Comparison of ENCODE assay signal across 8 mouse cellular contexts in the genomic region with DNA sequence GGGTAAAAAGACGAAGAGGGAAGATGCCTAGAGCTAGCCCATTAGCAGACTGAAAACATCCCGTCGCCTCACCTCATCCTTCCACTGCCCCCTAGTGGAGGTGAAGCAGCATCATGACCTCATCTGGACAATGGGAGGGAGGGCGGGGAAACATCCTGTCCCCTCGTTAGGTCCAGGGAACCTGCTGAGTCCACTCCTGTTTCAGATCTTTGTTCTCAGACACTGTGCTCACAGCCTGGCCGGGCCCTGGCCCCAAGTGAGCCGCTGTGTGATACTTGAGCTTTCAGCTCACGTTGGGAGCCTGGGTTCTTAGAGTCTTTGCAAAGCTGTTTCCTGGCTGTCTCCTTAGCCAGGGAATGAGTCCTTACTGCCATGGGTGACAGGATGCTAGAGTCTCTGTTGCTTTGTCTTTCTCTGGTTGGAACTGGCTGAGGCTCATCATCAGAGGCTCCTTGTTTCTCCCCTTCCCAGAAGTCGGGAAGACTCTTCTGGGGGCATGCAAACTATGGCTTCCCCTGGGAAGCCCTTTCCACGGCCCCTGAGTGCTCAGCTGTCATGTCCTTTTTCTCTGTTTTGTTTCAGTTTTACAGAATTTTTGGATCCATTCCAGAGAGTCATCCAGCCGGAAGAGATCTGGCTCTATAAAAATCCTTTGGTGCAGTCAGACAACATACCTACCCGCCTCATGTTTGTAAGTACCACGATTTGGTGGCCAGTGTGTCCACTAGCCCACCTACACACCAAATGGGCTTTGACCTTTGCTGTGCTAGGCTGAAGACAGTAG. TPM values are rescaled to one million over a fixed set of nuclear protein-coding genes. Genes with fewer than 3 reads are reported as not detected.
DNase-seq lines count a peak whose midpoint lies in the region; ATAC-seq and TF ChIP-seq lines count a peak whose summit lies in the region.
"Had no signal": no experiment of that assay in that cellular context is flagged by ENCODE, and none has a peak within 500 bp of the region (broad histone marks: within the 10 kb centered on the region; RNA-seq: fewer than 3 reads in every experiment).

No protein-coding gene starts in this region.

- ATAC-seq in liver, embryonic 11.5 days (replicated peaks; ENCODE audit: low FRiP score), result no peak; the same call in 1 of the 2 replicates
- no peak for ATAC-seq in heart, embryonic 14.5 days (ENCODE audit: insufficient number of reproducible peaks, insufficient read depth, low FRiP score, low read depth)
- ATAC-seq in lung, postnatal 0 days, result peak; percentile 40

- H3K4me1 ChIP-seq in liver, embryonic 11.5 days (replicated peaks; ENCODE audit: control insufficient read depth, insufficient read depth, low read length), result no peaks in the 10 kb centered on the region
- H3K4me1 ChIP-seq in heart, embryonic 14.5 days (ENCODE audit: control insufficient read depth in 2 of 2, insufficient read depth in 2 of 2, low read length in 2 of 2), result peaks cover 2 to 12% of the 10 kb centered on the region in 2 experiments; a peak in 1 of 4 replicates
- H3K4me1 ChIP-seq in lung, postnatal 0 days (ENCODE audit: insufficient read depth, low read depth, low read length), result no peaks in the 10 kb centered on the region; the same call in 1 of the 2 replicates

- H3K27me3 ChIP-seq in liver, embryonic 11.5 days (replicated peaks; ENCODE audit: control insufficient read depth, insufficient read depth, low read length), result no peaks in the 10 kb centered on the region
- H3K27me3 ChIP-seq in heart, embryonic 14.5 days (ENCODE audit: control insufficient read depth, insufficient read depth, low read length), result no peaks in the 10 kb centered on the region
- H3K27me3 ChIP-seq in lung, postnatal 0 days (replicated peaks; ENCODE audit: insufficient read depth, low read length), result no peaks in the 10 kb centered on the region
- H3K27me3 ChIP-seq: embryonic facial prominence, embryonic 15.5 days had no signal

- TF ChIP-seq EP300 in lung, postnatal 0 days (IDR thresholded peaks at IDR 0.05), result no peak

- WGBS in liver, embryonic 11.5 days, result 36% methylated on average over 13 of the region's 13 CpGs
- 22% methylated on average over 13 of the region's 13 CpGs for WGBS in heart, embryonic 14.5 days
- 18% methylated on average over 13 of the region's 13 CpGs for WGBS in lung, postnatal 0 days

- peak; percentile 78 for TF ChIP-seq CTCF in lung, postnatal 0 days (IDR thresholded peaks at IDR 0.05)

- no peak overlapping the region for H3K4me2 ChIP-seq in liver, embryonic 11.5 days
- H3K4me2 ChIP-seq in heart, embryonic 14.5 days (ENCODE audit: low read length), result peak overlapping the region; percentile 27; the same call in 1 of the 2 replicates
- H3K4me2 ChIP-seq in lung, postnatal 0 days (replicated peaks; ENCODE audit: low read depth, low read length), result no peak overlapping the region
- H3K4me2 ChIP-seq: embryonic facial prominence, embryonic 15.5 days had no signal

- no peak overlapping the region for H3K4me3 ChIP-seq in liver, embryonic 11.5 days (ENCODE audit: low read depth, low read length)
- no peak overlapping the region for H3K4me3 ChIP-seq in heart, embryonic 14.5 days (ENCODE audit: control insufficient read depth in 1 of 2, insufficient read depth in 1 of 2, low read depth in 1 of 2, low read length in 2 of 2)
- H3K4me3 ChIP-seq in lung, postnatal 0 days (ENCODE audit: low read depth, low read length), result no peak overlapping the region
- H3K4me3 ChIP-seq: embryonic facial prominence, embryonic 15.5 days had no signal

- DNase-seq in liver, result peak; percentile 3
- DNase-seq in liver, embryonic 11.5 days (ENCODE audit: low spot score), result no peak
- DNase-seq in cerebellum, postnatal 25 days, result peak; percentile 8 to 14
- peak; percentile 66 for DNase-seq in lung, postnatal 0 days (ENCODE audit: low spot score)
- no peak for DNase-seq in thymus, postnatal 14 days
- no peak for DNase-seq in urinary bladder, adult 2 months (ENCODE audit: low spot score)

- no peaks in the 10 kb centered on the region for H3K36me3 ChIP-seq in liver, embryonic 11.5 days (ENCODE audit: control insufficient read depth, insufficient read depth, low read length)
- H3K36me3 ChIP-seq in heart, embryonic 14.5 days (ENCODE audit: control insufficient read depth, insufficient read depth, low read length), result no peaks in the 10 kb centered on the region
- no peaks in the 10 kb centered on the region for H3K36me3 ChIP-seq in lung, postnatal 0 days (ENCODE audit: insufficient read depth, low read length)
- H3K36me3 ChIP-seq: embryonic facial prominence, embryonic 15.5 days had no signal

- no peak overlapping the region for H3K9ac ChIP-seq in liver, embryonic 11.5 days (ENCODE audit: low read depth, low read length)
- no peak overlapping the region for H3K9ac ChIP-seq in heart, embryonic 14.5 days (ENCODE audit: low read length)
- H3K9ac ChIP-seq in lung, postnatal 0 days (replicated peaks; ENCODE audit: low read depth), result no peak overlapping the region
- H3K9ac ChIP-seq: embryonic facial prominence, embryonic 15.5 days had no signal

- no peaks in the 10 kb centered on the region for H3K9me3 ChIP-seq in liver, embryonic 11.5 days (ENCODE audit: control insufficient read depth, low read length)
- H3K9me3 ChIP-seq in heart, embryonic 14.5 days (ENCODE audit: control insufficient read depth, low read length), result no peaks in the 10 kb centered on the region
- no peaks in the 10 kb centered on the region for H3K9me3 ChIP-seq in lung, postnatal 0 days (ENCODE audit: low read length)
- H3K9me3 ChIP-seq: embryonic facial prominence, embryonic 15.5 days had no signal

- H3K27ac ChIP-seq in liver, embryonic 11.5 days (ENCODE audit: low read depth, low read length), result no peak overlapping the region
- H3K27ac ChIP-seq in heart, embryonic 14.5 days (replicated peaks in 1 of 2; ENCODE audit: control insufficient read depth in 1 of 2, insufficient read depth in 1 of 2, low read depth in 2 of 2, low read length in 2 of 2), result no peak overlapping the region
- H3K27ac ChIP-seq in lung, postnatal 0 days (ENCODE audit: low read length), result no peak overlapping the region
- H3K27ac ChIP-seq: embryonic facial prominence, embryonic 15.5 days had no signal

RNA-seq across cellular contexts. Expression of a gene that starts 50.4 kb away (rescaled TPM):
- polyA plus RNA-seq in liver, embryonic 11.5 days (2014; fragmentation: Nextera tagmentation; extraction: Ambion mirVana), result 0.56 TPM in 1 of 2 replicates, not detected in the other
- polyA plus RNA-seq in heart, embryonic 14.5 days (2014; fragmentation: Nextera tagmentation; extraction: Ambion mirVana), result 0.28 and 0.69 TPM in 2 replicates
- polyA plus RNA-seq in lung, postnatal 0 days (2015; fragmentation: Nextera tagmentation; extraction: Ambion mirVana), result 0.54 and 0.67 TPM in 2 replicates
- polyA plus RNA-seq in urinary bladder, adult 2 months (2012; rRNA removed), result 3.7 and 6.3 TPM in 2 replicates

Comparison
In these comparisons a context has a peak if more than half of its experiments do, and no peak if none do; other contexts are left out.
1. DNase-seq: peak in liver (single experiment), cerebellum, postnatal 25 days (2 of 2) and lung, postnatal 0 days (single experiment); none in liver, embryonic 11.5 days (single experiment), thymus, postnatal 14 days (single experiment) and urinary bladder, adult 2 months (single experiment).